Mouse (Mus musculus) heart, adult 2 months (tissue): ENCODE results near the gene Otos.

Source experiments
- CTCF ChIP-seq: fragments of 200-600 bp; IDR thresholded peaks from 2 replicates; pipeline ENCODE4 v1.8.1; 2022; ENCODE audit warnings: antibody characterized with exemption, mild to moderate bottlenecking, moderate library complexity
- EP300 ChIP-seq: fragments of 200-500 bp; IDR thresholded peaks from 2 replicates; pipeline ENCODE4 v1.6.1; 2011; ENCODE audit warnings: low read depth, low read length, control low read depth; ENCODE audit not compliant: insufficient read depth

DNA sequence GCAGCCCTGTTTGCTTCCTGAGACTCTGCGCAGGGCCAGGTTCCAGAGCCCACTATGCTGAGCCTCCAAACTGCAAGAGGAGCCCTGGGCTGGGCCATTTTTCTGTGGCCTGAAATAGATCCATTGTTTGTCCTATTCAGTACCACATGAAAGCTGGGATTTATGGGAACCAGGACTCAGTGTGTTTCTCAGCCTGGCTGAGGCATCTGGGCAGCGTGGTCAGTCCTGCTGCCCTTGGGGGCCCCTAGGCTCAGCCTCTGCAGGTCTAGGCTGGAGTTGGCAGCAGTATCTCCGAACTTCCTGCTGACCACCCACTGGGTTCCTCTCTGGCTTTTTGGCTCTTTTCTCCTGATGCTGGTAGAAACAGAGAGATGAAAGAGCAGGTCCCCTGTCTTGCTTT lies 2.8 kb upstream of the Otos start:
- TF ChIP-seq CTCF (no peak), EP300 (no peak)
